Mouse (Mus musculus) cerebellum, postnatal 36 days (tissue): Measurements from ENCODE around the gene Supt3.
A peak's percentile ranks its signal among the peaks of the same experiment; 100 is the strongest.

Experiments used
- DNase-seq, 2 experiments: peaks; one replicate each; pipeline ENCODE4 v3.0.0; 2021 to 2022; ENCODE audit warnings: mixed read lengths in 2 of 2

Gene Supt3

GRCm38 (mm10) chr17:44776738-44777270 lies at the start of gene Supt3:
Gene Supt3 (plus strand): TSS chr17:44777152.
- peak; percentile 96 to 97 for DNase-seq

- no peak for DNase-seq
These were observed 49.3 kb upstream of the Supt3 start for GRCm38 (mm10) chr17:44727675-44728074.

- no peak for DNase-seq
These were observed 48.5 kb upstream of the Supt3 start for GRCm38 (mm10) chr17:44728464-44728863.

DNA sequence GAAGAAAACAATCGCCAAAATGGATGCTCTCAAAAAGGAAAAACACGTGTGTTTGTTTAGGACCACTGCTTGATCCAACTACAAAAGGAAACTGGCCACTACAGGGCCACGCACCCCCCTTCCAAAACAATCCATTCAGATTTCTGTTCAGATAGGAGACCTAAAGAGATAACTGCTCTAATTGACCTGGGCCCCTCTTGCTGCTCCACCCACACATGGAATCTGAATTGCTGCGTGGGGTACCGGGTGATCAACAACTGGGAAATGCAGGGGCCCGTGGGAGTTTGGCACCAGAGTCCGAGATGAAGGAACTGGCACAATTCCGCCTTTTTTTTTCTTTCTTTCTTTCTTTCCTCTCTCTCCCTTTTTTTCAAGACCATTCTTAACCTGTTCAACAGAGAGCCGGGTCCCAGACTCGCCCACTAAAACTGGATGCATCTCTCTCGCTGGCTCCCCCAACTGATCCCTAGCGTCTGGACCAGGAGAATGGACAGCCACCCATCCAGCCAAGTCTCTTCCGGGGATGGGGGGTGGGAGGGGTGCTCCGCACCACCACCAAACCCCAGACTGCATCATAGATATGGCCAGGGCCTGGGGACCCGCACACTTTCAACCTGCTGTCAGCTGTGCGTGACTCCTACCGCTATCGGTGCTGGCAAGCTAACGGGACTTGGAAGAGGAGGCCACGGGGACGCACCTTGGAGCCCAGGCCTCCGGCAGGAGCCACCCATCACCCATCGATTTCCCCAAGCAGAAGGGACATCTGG lies 43.2 kb upstream of the Supt3 start:
- DNase-seq, result no peak

DNA sequence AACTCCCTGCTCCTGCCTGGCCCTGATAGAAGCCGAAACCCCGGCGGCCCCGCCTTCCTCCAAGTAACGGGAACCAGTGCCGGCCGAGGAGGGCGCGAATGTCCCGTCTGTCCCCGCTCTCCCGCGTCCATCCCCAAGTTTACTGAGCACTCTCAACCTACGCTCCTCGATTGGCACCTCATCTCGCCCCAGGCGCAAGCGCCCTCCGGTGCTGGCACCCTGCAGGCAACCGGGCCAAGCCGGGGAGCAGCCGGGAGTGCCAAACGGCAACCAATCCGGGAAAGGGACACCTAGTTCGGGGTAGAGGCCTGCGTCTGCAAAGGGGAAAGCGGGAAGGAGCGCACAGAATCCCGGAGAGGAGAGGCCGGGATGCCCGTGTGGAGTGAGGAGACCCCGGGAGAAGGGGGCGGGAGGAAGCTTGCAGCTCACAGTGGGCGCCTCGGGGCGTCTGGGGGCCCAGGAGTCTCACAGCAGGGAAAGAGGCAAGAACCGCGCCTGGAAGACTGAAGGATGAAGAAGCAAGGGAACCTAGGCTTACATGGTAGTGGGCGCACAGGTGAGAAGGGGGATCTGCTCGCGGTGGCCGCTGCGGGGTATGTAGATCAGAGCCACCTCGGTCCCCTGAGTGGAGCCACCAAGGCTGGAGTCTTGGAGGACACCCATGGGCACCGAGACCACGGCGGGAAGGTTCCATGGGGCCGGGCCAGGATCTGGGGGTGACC lies 42.3 kb upstream of the Supt3 start:
- DNase-seq, result peak; percentile 16 to 20

- DNase-seq, result peak; percentile 12 to 14
These were observed 41.5 kb upstream of the Supt3 start for GRCm38 (mm10) chr17:44735223-44735990.

DNA sequence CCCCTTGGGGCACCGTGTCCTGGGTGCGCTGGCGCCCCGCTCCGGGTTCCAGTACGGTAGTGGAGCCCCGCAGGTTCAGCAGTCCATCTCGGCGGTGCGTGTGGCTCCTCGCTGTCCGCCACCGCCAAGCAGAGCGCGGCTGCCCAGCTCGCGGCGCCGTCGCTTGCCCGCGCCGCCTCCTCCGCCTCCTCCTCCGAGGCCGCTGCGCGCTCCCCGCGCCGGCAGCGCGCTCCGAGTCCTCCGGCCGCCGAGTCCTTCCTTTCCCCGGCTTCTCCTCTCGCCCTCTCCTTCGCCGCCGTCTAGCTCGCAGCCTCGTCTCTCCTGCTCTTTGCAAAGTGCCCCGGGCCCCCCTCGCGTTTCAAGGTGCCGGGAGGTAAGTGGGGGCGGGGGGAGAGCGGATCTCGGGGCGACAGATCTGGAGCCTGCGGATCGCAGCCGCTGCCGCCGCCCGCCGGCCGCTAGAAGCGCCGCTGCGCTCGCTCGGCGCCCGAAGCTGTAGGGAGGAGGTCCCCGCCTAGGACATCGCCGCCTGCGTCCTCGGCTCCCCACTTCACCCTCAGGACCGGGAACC lies 40.9 kb upstream of the Supt3 start:
- DNase-seq, result peak; percentile 51 to 56

DNA sequence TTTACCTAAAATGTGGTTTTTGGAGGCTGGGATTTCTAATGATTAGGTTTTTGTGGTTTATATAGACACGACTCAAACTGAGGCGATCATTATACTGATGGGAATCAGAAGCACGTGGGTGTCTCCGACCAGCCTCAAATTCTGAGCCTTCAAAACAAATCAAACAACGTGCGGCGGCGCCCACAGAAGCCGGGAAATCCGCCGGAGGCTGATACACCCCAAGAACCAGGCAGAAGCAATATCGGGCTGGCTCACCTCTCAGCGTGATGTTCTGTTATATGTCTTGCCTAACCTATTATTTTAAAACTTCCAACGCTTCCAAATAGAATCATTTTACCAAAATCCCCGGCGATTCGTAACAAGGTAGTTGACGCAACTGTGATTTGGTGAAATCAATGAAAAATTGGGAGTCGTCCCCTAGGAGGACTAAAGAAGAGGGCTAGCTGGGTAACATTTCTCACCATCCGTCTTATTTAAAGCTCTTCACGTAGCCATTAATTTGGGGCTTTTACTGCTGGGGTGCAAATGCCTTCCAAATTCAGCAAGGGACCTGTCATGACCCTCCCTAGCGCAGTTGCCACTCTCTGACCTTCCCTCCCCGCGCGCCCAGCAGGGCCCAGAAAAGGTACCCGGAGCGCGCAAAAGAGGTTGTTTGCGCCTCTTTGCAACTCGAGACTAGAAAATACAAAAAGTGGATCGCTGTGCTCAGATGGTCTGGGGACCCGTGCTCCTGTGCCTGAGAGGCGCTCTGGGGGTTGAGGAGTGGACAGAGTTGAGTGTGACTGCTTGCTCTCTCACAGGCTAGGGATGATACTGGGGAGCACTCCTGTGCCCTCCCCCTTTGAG lies 39.5 kb upstream of the Supt3 start:
- peak in 1 of 2 experiments; percentile 11 for DNase-seq

GRCm38 (mm10) chr17:44738121-44738637 lies 38.8 kb upstream of the Supt3 start:
- no peak for DNase-seq

- DNase-seq, result no peak
These were observed 34.7 kb upstream of the Supt3 start for GRCm38 (mm10) chr17:44742246-44742645.

DNA sequence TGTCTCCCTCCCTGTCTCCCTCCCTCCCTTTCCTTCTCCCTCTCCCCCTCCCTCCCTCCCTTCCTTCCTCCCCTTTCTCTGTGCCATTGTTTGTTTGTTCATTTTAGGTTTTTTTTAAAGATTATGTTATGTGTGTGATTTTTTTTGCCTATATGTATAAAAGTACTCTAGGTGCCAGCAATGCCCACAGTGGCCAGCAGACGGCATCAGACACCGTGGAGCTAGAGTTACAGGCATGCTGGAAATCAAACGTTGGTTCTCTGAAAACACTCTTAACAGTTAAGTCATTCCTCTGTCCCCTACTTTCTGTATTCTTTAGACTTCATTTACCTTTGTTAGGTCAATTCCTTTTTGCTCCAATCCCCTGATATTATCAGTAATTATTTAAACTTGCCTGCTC lies 33.2 kb upstream of the Supt3 start:
- no peak for DNase-seq

DNA sequence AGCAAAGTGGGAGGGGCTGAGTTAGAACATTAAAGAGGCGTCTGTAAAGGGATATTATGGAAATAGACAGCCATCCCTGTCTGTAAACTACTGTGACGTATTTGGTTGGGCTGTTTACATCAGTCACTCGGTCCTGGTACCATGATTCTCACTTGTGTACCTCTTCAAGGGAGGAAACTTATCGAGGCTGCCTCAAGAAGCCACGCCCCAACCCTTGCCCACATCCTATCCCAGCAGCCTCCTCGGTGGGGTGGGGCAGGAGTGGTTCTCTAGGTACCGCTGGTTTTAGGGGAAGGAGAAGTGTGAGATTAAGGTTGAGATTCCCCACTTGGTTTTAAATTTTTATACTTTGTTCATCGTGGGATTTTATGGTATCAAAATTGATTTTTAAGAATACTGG lies 31.6 kb upstream of the Supt3 start:
- no peak for DNase-seq

DNA sequence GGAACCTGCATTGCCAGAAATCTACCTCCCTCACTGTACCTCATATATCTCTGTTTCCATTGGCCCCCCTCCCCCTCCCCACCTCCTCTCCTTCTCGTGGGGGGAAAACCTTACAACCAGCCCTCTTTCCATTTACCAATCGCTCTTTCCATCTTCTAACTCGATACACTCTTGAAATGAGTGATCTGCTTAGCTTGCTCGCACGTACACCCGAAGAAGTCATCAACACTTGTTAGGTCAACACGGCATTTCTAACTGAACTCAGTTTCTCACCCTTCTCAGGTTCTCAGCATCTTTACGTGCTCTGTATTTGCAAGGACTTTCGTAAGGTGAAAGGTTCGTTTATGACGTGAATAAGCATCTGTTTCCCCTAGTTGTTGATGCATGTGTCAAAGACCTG lies 10.6 kb upstream of the Supt3 start:
- DNase-seq, result no peak

GRCm38 (mm10) chr17:44766975-44767374 lies 10.0 kb upstream of the Supt3 start:
- DNase-seq, result no peak

- DNase-seq, result no peak
These were observed 9.6 kb upstream of the Supt3 start for GRCm38 (mm10) chr17:44767375-44767774.

DNA sequence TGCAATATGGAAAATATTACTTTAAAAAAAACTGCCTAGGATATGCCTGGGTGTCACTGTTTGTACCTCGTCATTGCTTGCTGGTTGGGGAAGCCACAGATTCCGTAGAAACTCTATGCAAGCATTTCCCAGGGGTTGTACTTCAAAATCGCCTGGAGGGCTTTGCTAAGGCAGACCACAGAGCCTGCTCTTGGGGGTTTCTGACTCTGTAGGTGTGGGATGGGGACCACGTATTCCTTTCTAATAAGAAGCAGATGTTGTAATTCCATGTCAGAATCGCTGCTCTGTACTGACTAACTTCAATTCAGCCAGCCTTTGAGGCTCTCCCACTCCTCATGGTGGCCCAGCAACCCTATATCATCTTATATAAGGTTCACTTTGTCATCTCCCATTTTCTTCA lies 8.4 kb upstream of the Supt3 start:
- DNase-seq, result no peak

GRCm38 (mm10) chr17:44770871-44771270 lies 6.1 kb upstream of the Supt3 start:
- no peak for DNase-seq

- no peak for DNase-seq
These were observed 4.4 kb upstream of the Supt3 start for GRCm38 (mm10) chr17:44772576-44772975.

GRCm38 (mm10) chr17:44777337-44777804 lies 419 bp downstream of the Supt3 start:
- peak; percentile 53 to 59 for DNase-seq

- DNase-seq, result no peak
These were observed 1.2 kb downstream of the Supt3 start for GRCm38 (mm10) chr17:44778141-44778540.

GRCm38 (mm10) chr17:44780353-44780752 lies 3.4 kb downstream of the Supt3 start:
- no peak for DNase-seq

- DNase-seq, result no peak
These were observed 5.4 kb downstream of the Supt3 start for GRCm38 (mm10) chr17:44782366-44782765.
